Mouse (Mus musculus) neural tube, embryonic 14.5 days (tissue): ENCODE data around the gene Spon2. TPM values are rescaled to one million over a fixed set of nuclear protein-coding genes. Genes with fewer than 3 reads are reported as not detected.

ENCODE experiments used
- ATAC-seq: fragments of 200-750 bp; cut with Nextera tagmentation; 2 replicates; pipeline ENCODE4 v1.8.0; 2017; ENCODE audit warnings: low read depth, mild to moderate bottlenecking, moderate TSS enrichment, moderate library complexity
- H3K27ac ChIP-seq: fragments of 300-500 bp; sonication (generic); 2 replicates; pipeline ENCODE4 v1.5.1; 2014; ENCODE audit warnings: low read depth, mild to moderate bottlenecking, control low read depth, low read length, moderate library complexity, mixed read lengths
- H3K27me3 ChIP-seq: fragments of 300-500 bp; sonication (generic); 2 replicates; pipeline ENCODE4 v1.6.1; 2014; ENCODE audit warnings: low read length; ENCODE audit not compliant: control insufficient read depth, insufficient read depth
- H3K36me3 ChIP-seq: fragments of 300-500 bp; sonication (generic); 2 replicates; pipeline ENCODE4 v1.6.1; 2014; ENCODE audit warnings: low read length, mixed read lengths; ENCODE audit not compliant: control insufficient read depth, insufficient read depth
- H3K4me1 ChIP-seq: fragments of 300-500 bp; sonication (generic); 2 replicates; pipeline ENCODE4 v1.6.1; 2014; ENCODE audit warnings: low read length; ENCODE audit not compliant: control insufficient read depth, insufficient read depth
- H3K4me2 ChIP-seq: fragments of 300-500 bp; sonication (generic); 2 replicates; pipeline ENCODE4 v1.6.1; 2014; ENCODE audit warnings: mild to moderate bottlenecking, low read depth, low read length, control low read depth
- H3K4me3 ChIP-seq: fragments of 300-500 bp; sonication (generic); 2 replicates; pipeline ENCODE4 v1.5.1; 2014; ENCODE audit warnings: low read depth, low read length, control low read depth, mixed read lengths
- H3K9ac ChIP-seq: fragments of 300-500 bp; sonication (generic); replicated peaks from 2 replicates; pipeline ENCODE4 v1.6.1; 2014; ENCODE audit warnings: low read depth, mild to moderate bottlenecking, control low read depth, low read length, mixed read lengths
- H3K9me3 ChIP-seq: fragments of 300-500 bp; sonication (generic); 2 replicates; pipeline ENCODE4 v1.6.1; 2016; ENCODE audit warnings: low read length; ENCODE audit not compliant: control insufficient read depth
- WGBS: fragments of 180-500 bp; shearing (Covaris S2); extraction: QIAGEN DNeasy Blood & Tissue Kit; methylation state at CpG from one replicate; pipeline ENCODE4 v1.1.7; 2014; 5-methylcytosine and 5-hydroxymethylcytosine counted together
- polyA plus RNA-seq: library from polyadenylated mRNA; unstranded; fragments of >200 nt; fragmentation: Nextera tagmentation; extraction: Ambion mirVana; gene quantifications from 2 replicates; pipeline ENCODE4 v1.2.1, GENCODE M21; 2014

Spon2 gene
- polyA plus RNA-seq, 1 experiment from 2014 or later = 0.54 TPM

DNA sequence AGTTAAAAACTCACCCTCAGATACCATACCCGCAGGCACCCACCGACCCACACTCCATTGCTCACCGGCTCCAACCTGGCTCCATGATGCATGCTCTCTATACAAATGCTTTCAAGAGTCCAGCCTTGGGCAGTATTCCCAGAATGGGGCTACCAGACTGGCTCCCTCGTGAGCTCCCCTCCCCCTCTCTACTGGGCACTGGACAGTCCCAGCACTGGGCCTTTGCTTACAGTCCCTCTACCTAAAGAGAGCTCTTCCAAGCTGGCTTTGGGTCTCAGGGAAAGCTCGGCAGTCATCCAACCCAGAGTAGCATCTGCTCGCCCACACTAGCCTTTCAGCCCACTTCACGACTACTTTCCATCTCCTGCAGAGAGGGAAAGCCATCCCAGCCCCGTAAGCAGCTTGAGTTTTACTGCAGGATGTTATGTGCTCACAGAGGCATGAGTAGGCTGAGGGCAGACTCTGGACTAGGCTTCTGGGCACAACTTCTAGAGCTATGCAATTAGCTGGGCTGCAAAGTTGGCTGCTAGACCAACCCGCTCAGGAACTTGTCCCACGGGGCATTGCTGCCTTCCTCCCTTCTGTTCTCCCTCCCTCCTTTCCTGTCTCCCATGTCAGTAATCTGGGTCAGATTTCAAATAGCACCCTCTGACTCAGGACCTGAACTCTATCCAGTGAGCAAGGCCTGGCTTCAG, 2.2 kb upstream of the Spon2 start:
- WGBS = 65% methylated on average over 10 of the region's 10 CpGs
- ATAC-seq = no peak

DNA sequence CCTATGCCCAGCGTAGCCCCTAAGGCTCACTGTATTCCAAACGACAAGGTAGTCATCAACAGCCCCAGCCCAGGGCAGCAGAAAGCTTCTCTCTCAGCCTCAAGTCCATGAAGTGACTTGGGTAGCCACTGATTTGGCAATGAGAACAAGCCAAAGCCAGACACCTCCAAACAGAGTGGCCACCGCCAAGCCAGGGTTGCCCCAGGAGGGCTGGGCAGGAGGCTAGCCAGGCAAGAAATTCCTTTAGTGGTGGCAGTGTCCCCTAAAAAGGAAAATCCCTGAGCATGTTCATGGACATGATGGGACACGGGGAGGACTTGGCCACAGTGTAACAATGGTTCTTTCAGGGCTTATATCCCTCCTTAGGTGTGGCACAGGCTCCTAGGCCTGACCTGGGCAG, 1.6 kb upstream of the Spon2 start:
- WGBS = 90% methylated on average over 4 of the region's 4 CpGs
- ATAC-seq = no peak
- no peaks in the 10 kb centered on the region for H3K9me3 ChIP-seq

More for the DNA sequence above, 2.2 kb upstream of the Spon2 start:
- H3K4me3 ChIP-seq = no peak overlapping the region
- no peaks in the 10 kb centered on the region for H3K36me3 ChIP-seq
- no peaks in the 10 kb centered on the region for H3K9me3 ChIP-seq
- no peak overlapping the region for H3K27ac ChIP-seq
- H3K9ac ChIP-seq = no peak overlapping the region
- no peaks in the 10 kb centered on the region for H3K27me3 ChIP-seq
- H3K4me1 ChIP-seq = no peaks in the 10 kb centered on the region
- H3K4me2 ChIP-seq = no peak overlapping the region

DNA sequence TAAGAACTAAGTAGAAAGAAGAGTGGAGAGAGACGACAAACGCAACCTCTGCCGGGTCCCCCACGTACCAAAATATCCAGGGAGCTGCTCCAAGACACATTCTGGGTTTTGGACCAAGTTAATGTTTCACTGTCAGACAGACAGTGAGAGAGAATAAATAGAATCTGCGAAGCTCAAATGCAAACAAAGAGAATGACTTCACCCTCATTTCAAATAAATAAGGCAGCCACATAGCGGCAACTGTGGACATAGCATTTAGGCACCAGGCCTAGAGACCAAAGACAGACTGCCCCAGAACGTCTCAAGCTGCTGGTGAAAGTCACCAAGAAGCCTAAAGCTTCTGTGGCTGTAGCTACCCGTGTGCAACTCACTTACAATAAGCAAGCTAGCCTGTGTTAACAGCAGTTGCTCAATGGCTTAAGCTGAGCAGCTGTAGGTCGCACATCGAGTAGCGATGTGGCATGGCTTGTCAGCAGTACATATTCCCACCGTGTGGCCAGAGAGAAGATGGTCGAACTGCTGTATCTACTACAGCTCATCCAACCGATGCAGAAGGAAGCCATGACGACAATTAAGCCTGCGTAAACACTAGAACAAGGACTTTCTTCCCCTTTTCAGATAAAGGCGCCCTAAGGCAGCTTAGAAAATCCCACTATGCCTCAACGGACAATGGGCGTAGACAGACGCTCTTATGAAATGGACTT, 643 bp upstream of the Spon2 start:
- Histone ChIP-seq H3K27ac (no peak overlapping the region), H3K4me2 (no peak overlapping the region), H3K9me3 (no peaks in the 10 kb centered on the region), H3K27me3 (no peaks in the 10 kb centered on the region), H3K4me3 (no peak overlapping the region), H3K9ac (no peak overlapping the region), H3K36me3 (no peaks in the 10 kb centered on the region), H3K4me1 (no peaks in the 10 kb centered on the region)
- ATAC-seq = no peak
- WGBS = 71% methylated on average over 20 of the region's 20 CpGs

More for the DNA sequence above, 1.6 kb upstream of the Spon2 start:
- Histone ChIP-seq H3K4me3 (no peak overlapping the region), H3K9ac (no peak overlapping the region), H3K36me3 (no peaks in the 10 kb centered on the region), H3K27me3 (no peaks in the 10 kb centered on the region), H3K4me2 (no peak overlapping the region), H3K27ac (no peak overlapping the region), H3K4me1 (no peaks in the 10 kb centered on the region)

GRCm38 (mm10) chr5:33217663-33218062, 592 bp downstream of the Spon2 start:
- no peak for ATAC-seq
- no peaks in the 10 kb centered on the region for H3K36me3 ChIP-seq
- H3K4me1 ChIP-seq = no peaks in the 10 kb centered on the region
- no peaks in the 10 kb centered on the region for H3K27me3 ChIP-seq
- H3K27ac ChIP-seq = no peak overlapping the region
- H3K4me3 ChIP-seq = no peak overlapping the region
- H3K9ac ChIP-seq = no peak overlapping the region
- 27% methylated on average over 3 of the region's 3 CpGs for WGBS
- H3K9me3 ChIP-seq = no peaks in the 10 kb centered on the region
- H3K4me2 ChIP-seq = no peak overlapping the region

- no peaks in the 10 kb centered on the region for H3K4me1 ChIP-seq
- no peak for ATAC-seq
- H3K9me3 ChIP-seq = no peaks in the 10 kb centered on the region
- H3K4me3 ChIP-seq = no peak overlapping the region
- no peak overlapping the region for H3K9ac ChIP-seq
- no peak overlapping the region for H3K4me2 ChIP-seq
- 78% methylated on average over 4 of the region's 4 CpGs for WGBS
- H3K27ac ChIP-seq = no peak overlapping the region
- H3K36me3 ChIP-seq = no peaks in the 10 kb centered on the region
- no peaks in the 10 kb centered on the region for H3K27me3 ChIP-seq
Measured at GRCm38 (mm10) chr5:33214723-33215122, 3.5 kb downstream of the Spon2 start.

DNA sequence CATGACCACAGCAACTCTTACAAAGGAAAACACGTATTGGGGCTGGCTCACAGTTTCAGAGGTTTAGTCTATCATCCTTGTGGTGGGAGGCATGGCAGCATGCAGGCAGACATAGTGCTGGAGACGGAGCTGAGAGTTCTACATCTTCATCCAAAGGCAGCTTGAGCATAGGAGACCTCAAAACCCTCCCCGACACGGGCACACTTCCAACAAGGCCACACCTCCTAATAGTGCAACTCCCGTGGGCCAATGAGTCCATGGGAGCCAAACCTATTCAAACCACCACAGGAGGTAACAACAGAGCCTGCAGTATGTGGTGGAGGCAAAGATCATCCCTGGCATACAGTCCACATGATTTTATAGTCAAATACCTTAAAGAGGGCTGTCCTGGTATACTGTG, 7.0 kb downstream of the Spon2 start:
- Histone ChIP-seq H3K9ac (no peak overlapping the region), H3K4me1 (no peaks in the 10 kb centered on the region), H3K4me2 (no peak overlapping the region), H3K27ac (no peak overlapping the region), H3K9me3 (no peaks in the 10 kb centered on the region), H3K4me3 (no peak overlapping the region), H3K27me3 (no peaks in the 10 kb centered on the region), H3K36me3 (no peaks in the 10 kb centered on the region)
- WGBS = 85% methylated on average over 5 of the region's 5 CpGs
- no peak for ATAC-seq

GRCm38 (mm10) chr5:33210515-33210914, 7.7 kb downstream of the Spon2 start:
- no peak for ATAC-seq
- Histone ChIP-seq H3K27ac (no peak overlapping the region), H3K9ac (no peak overlapping the region), H3K36me3 (no peaks in the 10 kb centered on the region), H3K4me1 (no peaks in the 10 kb centered on the region), H3K4me3 (no peak overlapping the region), H3K9me3 (no peaks in the 10 kb centered on the region), H3K4me2 (no peak overlapping the region), H3K27me3 (no peaks in the 10 kb centered on the region)
- 92% methylated on average over 3 of the region's 3 CpGs for WGBS

DNA sequence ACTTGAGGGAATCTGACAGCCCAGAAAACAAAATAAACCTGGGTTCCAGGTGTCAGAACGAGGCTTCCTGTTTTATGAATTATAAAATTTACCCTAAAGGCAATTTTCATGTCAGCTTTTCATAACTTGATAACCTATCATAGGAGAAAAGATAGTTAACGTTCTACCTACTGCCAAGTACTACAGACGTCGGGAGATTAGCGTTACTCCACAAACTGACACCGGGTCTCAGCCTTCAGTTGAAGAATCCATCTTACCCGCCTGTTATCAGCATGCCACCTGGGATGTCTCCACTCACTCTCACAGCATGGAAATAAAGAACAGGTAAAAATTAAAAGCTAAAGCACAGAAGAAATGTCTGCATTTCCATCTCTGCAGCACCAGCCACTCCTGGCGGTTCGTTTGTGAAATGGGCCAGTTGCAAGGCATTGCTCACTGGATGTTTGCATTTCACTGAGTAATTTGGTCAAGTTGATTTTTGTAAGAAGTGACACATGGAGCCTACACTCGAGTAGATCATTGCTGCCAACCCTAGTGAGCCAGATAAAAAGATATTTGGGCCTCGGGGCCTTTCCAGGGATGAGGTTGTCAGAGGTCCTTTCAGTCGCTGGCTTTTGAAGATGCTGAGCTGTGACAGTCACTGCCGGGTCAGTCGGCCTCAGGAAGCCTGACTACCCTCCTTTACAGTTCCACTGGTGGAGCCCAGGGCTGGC, 9.6 kb downstream of the Spon2 start:
- Histone ChIP-seq H3K4me2 (no peak overlapping the region), H3K27ac (no peak overlapping the region), H3K27me3 (no peaks in the 10 kb centered on the region), H3K36me3 (no peaks in the 10 kb centered on the region), H3K4me1 (no peaks in the 10 kb centered on the region), H3K9ac (no peak overlapping the region), H3K4me3 (no peak overlapping the region), H3K9me3 (no peaks in the 10 kb centered on the region)
- 82% methylated on average over 14 of the region's 14 CpGs for WGBS
- ATAC-seq = no peak

DNA sequence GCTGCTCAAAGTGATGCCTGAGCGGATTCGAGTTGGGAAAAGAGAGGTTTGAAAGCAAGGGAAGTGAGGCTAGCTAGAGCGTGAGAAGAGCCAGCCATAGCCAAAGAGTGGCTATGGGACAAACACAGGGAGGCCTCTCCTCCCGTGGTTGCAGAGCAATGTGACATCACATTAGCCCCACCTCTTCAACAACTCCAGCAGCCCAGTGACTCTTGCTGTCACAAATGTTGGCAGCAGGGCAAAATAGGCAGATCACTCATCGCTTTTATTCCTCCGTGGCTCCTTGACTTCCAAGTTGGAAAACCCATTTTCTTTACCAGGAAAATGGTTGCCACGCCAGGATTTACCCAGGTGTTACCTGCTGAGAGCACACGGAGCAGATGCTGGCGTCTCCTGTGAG, 11.1 kb downstream of the Spon2 start:
- no peaks in the 10 kb centered on the region for H3K36me3 ChIP-seq
- no peaks in the 10 kb centered on the region for H3K27me3 ChIP-seq
- no peak overlapping the region for H3K4me3 ChIP-seq
- H3K4me2 ChIP-seq = no peak overlapping the region
- WGBS = 66% methylated on average over 9 of the region's 9 CpGs
- H3K9ac ChIP-seq = no peak overlapping the region
- no peaks in the 10 kb centered on the region for H3K4me1 ChIP-seq
- H3K27ac ChIP-seq = no peak overlapping the region
- ATAC-seq = no peak
- H3K9me3 ChIP-seq = no peaks in the 10 kb centered on the region
